Mouse (Mus musculus) cerebellum, adult 11 months (tissue): ENCODE data around the gene Tnfrsf12a.

Experiments
- DNase-seq: peaks from one replicate; pipeline ENCODE4 v3.0.0; 2022

Gene Tnfrsf12a

DNA sequence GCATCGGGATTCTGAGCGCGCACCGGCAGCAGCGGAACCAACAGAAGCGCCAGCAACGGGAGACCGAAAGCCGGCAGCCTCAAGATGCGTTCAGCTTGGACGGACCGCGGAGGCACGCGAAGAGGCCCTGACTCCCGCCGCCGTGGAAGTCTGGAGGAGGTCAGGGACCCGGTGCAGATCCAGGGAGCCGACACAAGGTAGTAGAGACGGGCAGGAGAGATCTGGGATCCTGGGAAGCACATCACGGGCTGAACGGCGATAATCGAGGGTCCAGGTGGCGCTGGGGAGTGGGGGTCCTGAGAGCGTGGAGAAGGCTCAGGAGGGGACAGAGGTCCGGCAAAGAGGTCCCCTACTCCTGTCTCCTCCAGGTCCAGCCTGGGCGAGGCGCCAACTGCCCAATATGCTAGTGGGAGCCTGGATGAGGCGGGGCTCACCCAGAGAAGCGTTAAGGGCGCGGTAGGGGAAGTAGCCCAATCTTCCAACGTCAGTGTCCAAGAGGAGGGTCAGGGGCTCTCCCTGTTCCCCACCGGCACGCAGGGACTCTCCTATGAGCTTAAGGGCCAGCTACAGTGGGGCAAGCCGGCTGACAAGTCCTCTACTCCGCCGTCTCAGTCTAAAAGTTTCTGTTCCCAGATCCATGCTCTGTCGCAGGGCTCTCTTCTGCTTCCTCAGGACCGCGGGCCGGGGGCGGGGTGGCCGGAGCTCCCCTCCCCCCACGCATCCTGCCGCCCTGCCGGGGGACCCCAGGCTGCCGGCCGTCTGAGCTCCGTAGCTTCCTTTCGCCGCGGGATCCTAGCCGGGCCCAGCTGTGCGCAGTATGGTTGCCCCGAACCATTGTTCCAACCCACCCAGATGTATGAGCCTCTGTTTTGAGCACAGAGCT, 32.4 kb downstream of the Tnfrsf12a start, which contains the start of gene Mmp25:
Gene Mmp25, minus strand, starts transcription at position 665 of the 883 bp plus-strand sequence.
- no peak for DNase-seq

DNA sequence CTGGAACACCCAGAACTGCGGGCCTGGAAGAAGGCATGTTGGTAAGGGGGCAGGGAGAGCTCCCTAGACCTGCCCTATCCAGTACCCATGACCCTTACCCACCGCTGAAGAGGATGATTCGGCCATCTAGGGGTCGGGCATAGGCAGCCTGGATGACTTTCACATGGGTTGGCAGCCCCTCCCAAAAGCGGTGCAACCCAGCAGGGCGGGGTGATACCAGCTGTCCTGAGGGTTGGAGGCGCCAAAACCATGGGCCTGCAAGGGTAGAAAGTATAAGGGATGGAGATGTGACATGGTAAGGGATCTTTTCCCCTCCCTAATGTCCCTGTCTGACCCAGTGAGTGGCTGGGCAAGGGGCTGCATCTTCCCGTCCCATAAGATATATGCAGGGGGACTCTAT, 46.0 kb downstream of the Tnfrsf12a start:
- DNase-seq, result no peak

DNA sequence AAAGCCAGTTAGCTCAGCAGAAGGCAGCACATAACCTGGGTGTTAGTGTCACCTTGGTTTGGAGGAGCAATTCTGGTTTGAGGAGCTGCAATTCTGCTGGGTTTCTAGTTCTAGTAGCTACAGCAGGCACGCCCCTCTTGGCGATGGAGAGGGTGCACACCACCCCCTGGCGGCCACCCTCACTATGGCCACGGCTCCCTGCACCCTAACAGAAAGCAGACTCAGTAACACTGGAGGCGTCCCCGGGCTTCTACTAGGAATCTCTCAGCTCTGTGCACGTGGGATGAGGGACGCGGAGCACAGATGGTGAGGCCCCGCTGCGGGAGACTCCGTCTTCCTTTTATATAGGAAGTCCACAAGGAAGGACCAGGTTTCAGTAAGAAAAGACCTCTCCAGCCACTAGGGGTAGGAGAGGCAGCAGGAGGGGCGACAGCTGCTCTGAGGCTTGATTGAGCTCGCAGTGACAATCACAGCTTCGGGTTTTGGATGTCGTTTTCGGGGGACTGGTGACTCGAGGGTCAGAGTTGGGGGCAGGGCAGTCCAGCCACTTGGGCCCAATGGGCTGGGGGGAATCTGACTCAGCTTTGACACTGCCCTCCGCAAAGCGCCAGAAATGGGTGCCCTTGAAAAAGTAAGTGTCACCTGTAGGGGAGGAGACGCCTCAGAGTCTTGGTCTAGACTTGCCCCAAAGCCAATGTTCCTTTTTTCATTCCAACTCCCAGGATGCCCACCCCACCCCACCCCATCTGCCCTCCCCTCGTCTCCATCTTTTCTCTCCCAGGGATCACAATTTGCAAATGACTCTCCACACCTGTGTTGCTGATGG, 46.9 kb downstream of the Tnfrsf12a start:
- DNase-seq, result peak; percentile 69

DNA sequence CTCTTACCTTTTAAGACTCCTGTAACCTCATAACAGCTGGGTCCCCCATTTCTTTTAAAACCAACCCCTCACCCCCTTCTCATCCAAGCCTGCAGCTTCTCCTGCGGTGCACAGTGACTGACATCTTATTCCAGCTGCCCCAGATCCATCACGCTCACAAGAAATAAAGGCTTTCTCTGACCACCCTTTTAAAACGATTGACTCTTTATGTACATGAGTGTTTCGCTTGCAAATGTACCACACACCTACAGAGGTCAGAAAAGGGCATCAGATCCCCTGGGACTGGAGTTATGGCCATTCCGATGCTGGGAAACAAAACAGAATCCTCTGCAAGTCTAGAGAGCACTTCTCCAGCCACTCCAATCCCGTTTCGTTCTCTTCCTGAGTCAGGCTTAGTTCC, 49.5 kb downstream of the Tnfrsf12a start:
- no peak for DNase-seq
